Mouse (Mus musculus) embryonic facial prominence, embryonic 12.5 days (tissue): ENCODE results near the gene Megf9. TPM values are rescaled to one million over a fixed set of nuclear protein-coding genes. Genes with fewer than 3 reads are reported as not detected.

Source experiments
- ATAC-seq: fragments of 200-750 bp; cut with Nextera tagmentation; 2 replicates; pipeline ENCODE4 v1.8.0; 2017; ENCODE audit not compliant: insufficient number of reproducible peaks, insufficient read depth, low FRiP score, low TSS enrichment
- H3K27ac ChIP-seq: fragments of 300-500 bp; sonication (generic); 2 replicates; pipeline ENCODE4 v1.5.1; 2016; ENCODE audit warnings: mild to moderate bottlenecking
- H3K27me3 ChIP-seq: fragments of 300-500 bp; sonication (generic); 2 replicates; pipeline ENCODE4 v1.6.1; 2016; ENCODE audit warnings: mild to moderate bottlenecking, moderate library complexity
- H3K36me3 ChIP-seq: fragments of 300-500 bp; sonication (generic); 2 replicates; pipeline ENCODE4 v1.6.1; 2016; ENCODE audit warnings: mild to moderate bottlenecking
- H3K4me1 ChIP-seq: fragments of 300-500 bp; sonication (generic); 2 replicates; pipeline ENCODE4 v1.6.1; 2016
- H3K4me2 ChIP-seq: fragments of 300-500 bp; sonication (generic); replicated peaks from 2 replicates; pipeline ENCODE4 v1.6.1; 2016; ENCODE audit warnings: mild to moderate bottlenecking, moderate library complexity
- H3K4me3 ChIP-seq: fragments of 300-500 bp; sonication (generic); 2 replicates; pipeline ENCODE4 v1.5.1; 2016; ENCODE audit warnings: mild to moderate bottlenecking
- H3K9ac ChIP-seq: fragments of 300-500 bp; sonication (generic); 2 replicates; pipeline ENCODE4 v1.6.1; 2016; ENCODE audit warnings: mild to moderate bottlenecking, moderate library complexity
- H3K9me3 ChIP-seq: fragments of 300-500 bp; sonication (generic); 2 replicates; pipeline ENCODE4 v1.6.1; 2016; ENCODE audit warnings: mild to moderate bottlenecking, moderate library complexity
- WGBS: fragments of 180-500 bp; shearing (Covaris S2); methylation state at CpG from one replicate; pipeline ENCODE4 v1.1.7; 2016; 5-methylcytosine and 5-hydroxymethylcytosine counted together
- polyA plus RNA-seq: library from polyadenylated mRNA; unstranded; fragments of >200 nt; fragmentation: Nextera tagmentation; extraction: Ambion mirVana; gene quantifications from 2 replicates; pipeline ENCODE4 v1.2.1, GENCODE M21; 2016

Megf9 gene
- 17.1 and 18.8 TPM in 2 replicates for polyA plus RNA-seq

DNA sequence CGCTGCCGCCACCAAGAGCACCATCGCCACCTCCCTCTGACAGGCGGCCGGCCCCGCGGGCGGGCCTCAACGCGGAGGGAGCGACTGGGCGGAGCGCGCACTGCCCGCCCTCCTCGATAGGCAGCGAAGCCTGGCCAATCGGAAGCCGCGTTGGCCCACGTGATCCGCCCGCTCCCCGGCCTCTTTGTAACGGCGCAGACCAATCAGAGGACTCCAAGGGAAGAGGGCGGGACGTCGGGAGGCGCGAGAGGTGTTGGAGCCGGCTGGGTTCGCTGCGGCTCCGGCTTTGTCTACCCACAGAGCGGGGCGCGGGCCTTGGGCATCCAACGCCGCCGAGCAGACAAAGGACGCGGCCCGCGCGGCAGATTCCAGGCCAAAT, at the start of gene Megf9:
Megf9 (minus strand) TSS at position 105 of the 379 bp plus-strand sequence.
- H3K4me1 ChIP-seq, result peaks cover 26% of the 10 kb centered on the region
- peak within 1 kb of the TSS; percentile 85 for H3K4me2 ChIP-seq
- peak; percentile 98 for ATAC-seq
- H3K27me3 ChIP-seq, result no peaks in the 10 kb centered on the region
- H3K36me3 ChIP-seq, result no peaks in the 10 kb centered on the region
- H3K9ac ChIP-seq, result peak within 1 kb of the TSS; percentile 89
- under 1% methylated on average over 46 of the region's 46 CpGs for WGBS
- no peaks in the 10 kb centered on the region for H3K9me3 ChIP-seq
- peak within 1 kb of the TSS; percentile 83 for H3K4me3 ChIP-seq
- peak within 1 kb of the TSS; percentile 96 for H3K27ac ChIP-seq

DNA sequence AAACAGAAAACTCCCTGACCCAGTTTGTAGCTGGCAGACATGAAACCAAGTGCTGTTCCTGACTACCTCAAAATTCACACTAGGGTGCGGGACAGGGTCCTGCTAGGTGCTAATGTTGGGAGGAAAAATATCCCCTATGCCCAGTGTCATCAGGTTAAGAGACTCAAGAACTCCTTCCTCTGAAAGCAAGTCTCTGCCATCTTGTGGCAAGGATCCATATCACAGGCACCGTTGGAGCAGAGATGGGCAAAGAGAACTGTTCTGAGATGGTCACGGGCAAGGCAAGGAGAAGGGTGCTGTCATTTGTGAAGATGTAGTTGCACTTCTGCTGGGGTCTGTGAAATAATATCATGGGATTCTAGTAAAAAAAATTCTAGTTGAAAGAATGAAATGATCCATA, 44.9 kb upstream of the Megf9 start:
- no peaks in the 10 kb centered on the region for H3K27me3 ChIP-seq
- WGBS, result 54% methylated on average over 3 of the region's 3 CpGs
- ATAC-seq, result no peak
- H3K36me3 ChIP-seq, result no peaks in the 10 kb centered on the region
- H3K9ac ChIP-seq, result no peak overlapping the region
- no peak overlapping the region for H3K4me3 ChIP-seq
- H3K4me1 ChIP-seq, result no peaks in the 10 kb centered on the region
- no peaks in the 10 kb centered on the region for H3K9me3 ChIP-seq
- H3K27ac ChIP-seq, result no peak overlapping the region
- H3K4me2 ChIP-seq, result no peak overlapping the region

DNA sequence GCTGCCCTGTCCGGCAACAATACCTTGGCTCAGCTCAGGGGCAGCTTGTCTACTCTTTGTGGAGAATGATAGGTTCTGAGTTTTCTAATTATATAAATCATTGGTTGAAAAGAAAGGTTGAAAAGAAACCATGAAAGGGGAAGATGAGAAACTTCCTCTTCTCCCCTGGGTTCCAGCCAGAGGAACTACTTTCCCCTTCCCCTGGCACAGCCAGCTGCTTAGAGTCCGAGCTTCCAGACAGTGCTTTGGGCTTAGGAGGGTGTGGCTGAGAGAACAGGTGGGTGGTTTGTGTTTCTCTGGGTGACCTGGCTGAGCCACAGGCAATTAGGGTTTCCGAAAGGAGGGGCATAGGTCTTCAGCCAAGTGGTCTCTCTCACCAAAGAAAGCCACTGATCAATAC, 43.5 kb upstream of the Megf9 start:
- no peaks in the 10 kb centered on the region for H3K36me3 ChIP-seq
- H3K9me3 ChIP-seq, result no peaks in the 10 kb centered on the region
- H3K4me1 ChIP-seq, result no peaks in the 10 kb centered on the region
- 75% methylated on average over 3 of the region's 3 CpGs for WGBS
- H3K9ac ChIP-seq, result no peak overlapping the region
- no peak overlapping the region for H3K27ac ChIP-seq
- ATAC-seq, result no peak
- H3K4me2 ChIP-seq, result no peak overlapping the region
- no peaks in the 10 kb centered on the region for H3K27me3 ChIP-seq
- H3K4me3 ChIP-seq, result no peak overlapping the region

DNA sequence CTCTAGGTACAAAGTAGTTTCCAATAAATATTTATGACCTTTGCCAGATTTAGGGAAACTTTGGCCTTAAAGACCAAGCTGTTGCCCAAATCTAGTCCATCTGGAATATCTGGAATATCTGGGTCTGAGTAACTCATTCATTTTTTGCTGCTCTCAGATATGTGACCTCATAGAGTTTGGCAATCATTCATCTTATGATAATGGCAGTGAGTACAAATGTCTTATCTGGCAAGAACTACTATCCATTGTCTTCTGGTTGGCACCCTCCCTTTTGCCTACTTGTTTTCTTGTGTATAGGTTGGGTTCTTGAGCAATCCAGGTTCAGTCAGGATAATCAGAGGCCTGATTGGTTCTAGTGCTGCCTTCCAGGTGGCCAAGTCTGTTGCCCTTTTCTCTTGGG, 41.3 kb upstream of the Megf9 start:
- Histone ChIP-seq H3K36me3 (no peaks in the 10 kb centered on the region), H3K9me3 (no peaks in the 10 kb centered on the region), H3K4me3 (no peak overlapping the region), H3K27me3 (no peaks in the 10 kb centered on the region), H3K27ac (no peak overlapping the region), H3K4me1 (no peaks in the 10 kb centered on the region), H3K4me2 (no peak overlapping the region), H3K9ac (no peak overlapping the region)
- ATAC-seq, result no peak

DNA sequence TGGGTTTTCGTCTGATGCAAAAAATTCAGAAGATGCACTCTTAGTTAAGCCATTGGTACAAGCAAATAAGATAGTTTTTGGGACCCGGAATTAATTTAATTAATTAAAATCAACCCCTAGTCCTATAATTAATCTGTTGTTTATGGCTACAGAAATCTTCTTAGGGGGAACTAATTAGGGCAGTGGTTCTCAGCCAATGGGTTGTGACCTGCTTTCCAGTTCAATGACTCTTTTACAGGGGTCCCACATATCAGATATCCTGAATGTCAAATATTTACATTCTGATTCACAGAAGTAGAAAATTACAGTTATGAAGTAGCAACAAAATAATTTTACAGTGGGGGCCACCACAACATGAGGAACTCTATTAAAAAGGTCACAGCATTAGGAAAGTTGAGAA, 39.1 kb upstream of the Megf9 start:
- Histone ChIP-seq H3K27me3 (no peaks in the 10 kb centered on the region), H3K36me3 (no peaks in the 10 kb centered on the region), H3K4me2 (no peak overlapping the region), H3K9ac (no peak overlapping the region), H3K4me1 (no peaks in the 10 kb centered on the region), H3K4me3 (no peak overlapping the region), H3K27ac (no peak overlapping the region), H3K9me3 (no peaks in the 10 kb centered on the region)
- ATAC-seq, result no peak
- 86% methylated on average over 2 of the region's 2 CpGs for WGBS

DNA sequence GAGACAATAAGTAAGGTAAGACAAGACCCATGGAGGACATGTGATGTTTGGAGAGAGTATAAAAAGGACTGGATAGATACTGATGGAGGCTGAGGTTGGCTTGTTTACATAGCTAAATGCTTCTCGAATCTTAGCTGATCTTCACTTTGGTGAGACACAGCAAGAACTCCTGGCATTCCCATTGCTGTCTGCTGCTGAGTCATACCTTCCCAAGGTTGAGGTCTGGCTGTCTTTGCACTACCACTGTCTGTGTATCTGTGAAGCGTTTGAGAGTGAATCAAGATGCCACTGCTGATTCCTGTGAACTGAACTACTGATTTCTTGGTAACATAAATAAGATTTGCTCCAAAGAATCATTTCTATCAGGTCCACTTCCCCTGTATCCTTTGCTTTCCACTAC, 19.1 kb upstream of the Megf9 start:
- Histone ChIP-seq H3K4me1 (no peaks in the 10 kb centered on the region), H3K4me2 (no peak overlapping the region), H3K9ac (no peak overlapping the region), H3K4me3 (no peak overlapping the region), H3K36me3 (no peaks in the 10 kb centered on the region), H3K27me3 (no peaks in the 10 kb centered on the region), H3K27ac (no peak overlapping the region), H3K9me3 (no peaks in the 10 kb centered on the region)
- ATAC-seq, result no peak
- WGBS, result 66% methylated on average over 2 of the region's 2 CpGs

DNA sequence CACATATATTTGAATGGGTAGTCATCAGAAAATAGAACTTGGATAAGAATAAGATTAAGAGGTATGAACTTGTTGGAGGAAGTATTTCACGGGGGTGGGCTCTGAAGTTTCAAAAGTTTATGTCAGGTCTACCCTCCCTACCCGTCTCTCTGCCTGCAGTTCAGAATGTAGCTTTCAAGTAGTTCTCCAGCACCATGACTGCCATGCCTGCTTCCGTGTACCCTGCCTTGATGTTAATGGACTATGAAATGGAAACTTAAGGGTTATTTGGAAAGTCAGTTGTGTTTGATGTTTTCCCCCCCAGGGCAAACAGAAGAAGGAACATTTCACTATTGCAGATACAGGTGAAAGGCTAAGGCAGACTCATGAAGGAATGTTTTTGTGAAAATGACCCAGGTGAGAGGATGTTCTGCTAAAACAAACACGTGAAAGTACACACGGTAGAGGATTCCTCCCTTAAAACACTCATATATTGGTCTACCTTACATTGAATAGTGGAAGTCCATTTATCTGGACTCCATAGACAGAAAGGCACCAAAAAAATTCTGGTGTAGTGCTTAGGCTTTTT, 18.5 kb upstream of the Megf9 start:
- Histone ChIP-seq H3K9me3 (no peaks in the 10 kb centered on the region), H3K27me3 (no peaks in the 10 kb centered on the region)

DNA sequence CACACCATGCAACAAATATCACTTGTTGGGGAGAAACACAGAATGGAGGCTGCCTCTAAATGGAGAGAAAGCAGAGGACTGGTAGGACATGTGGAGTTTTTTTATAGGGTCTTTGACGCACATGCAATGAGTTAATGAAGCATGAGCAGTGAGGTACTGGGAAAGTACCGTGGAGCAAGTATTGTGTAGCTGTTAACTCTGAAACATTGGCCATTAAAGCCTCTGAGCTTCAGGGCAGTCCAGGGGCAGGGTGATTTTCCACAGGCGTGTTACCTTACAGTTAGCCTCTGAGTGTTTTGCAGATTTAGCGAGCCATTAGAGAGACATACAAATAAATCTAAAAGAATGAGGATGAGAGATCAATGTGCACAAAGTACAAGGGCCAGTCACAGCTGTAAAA, 17.3 kb upstream of the Megf9 start:
- Histone ChIP-seq H3K4me3 (no peak overlapping the region), H3K9ac (no peak overlapping the region), H3K4me2 (no peak overlapping the region), H3K27ac (no peak overlapping the region), H3K9me3 (no peaks in the 10 kb centered on the region), H3K36me3 (no peaks in the 10 kb centered on the region), H3K4me1 (no peaks in the 10 kb centered on the region), H3K27me3 (no peaks in the 10 kb centered on the region)
- 87% methylated on average over 4 of the region's 4 CpGs for WGBS
- ATAC-seq, result no peak

More for the DNA sequence above, 18.5 kb upstream of the Megf9 start:
- no peaks in the 10 kb centered on the region for H3K4me1 ChIP-seq
- H3K27ac ChIP-seq, result no peak overlapping the region
- H3K9ac ChIP-seq, result no peak overlapping the region
- H3K4me3 ChIP-seq, result no peak overlapping the region
- WGBS, result 68% methylated on average over 5 of the region's 5 CpGs
- H3K4me2 ChIP-seq, result no peak overlapping the region
- H3K36me3 ChIP-seq, result no peaks in the 10 kb centered on the region
- no peak for ATAC-seq

DNA sequence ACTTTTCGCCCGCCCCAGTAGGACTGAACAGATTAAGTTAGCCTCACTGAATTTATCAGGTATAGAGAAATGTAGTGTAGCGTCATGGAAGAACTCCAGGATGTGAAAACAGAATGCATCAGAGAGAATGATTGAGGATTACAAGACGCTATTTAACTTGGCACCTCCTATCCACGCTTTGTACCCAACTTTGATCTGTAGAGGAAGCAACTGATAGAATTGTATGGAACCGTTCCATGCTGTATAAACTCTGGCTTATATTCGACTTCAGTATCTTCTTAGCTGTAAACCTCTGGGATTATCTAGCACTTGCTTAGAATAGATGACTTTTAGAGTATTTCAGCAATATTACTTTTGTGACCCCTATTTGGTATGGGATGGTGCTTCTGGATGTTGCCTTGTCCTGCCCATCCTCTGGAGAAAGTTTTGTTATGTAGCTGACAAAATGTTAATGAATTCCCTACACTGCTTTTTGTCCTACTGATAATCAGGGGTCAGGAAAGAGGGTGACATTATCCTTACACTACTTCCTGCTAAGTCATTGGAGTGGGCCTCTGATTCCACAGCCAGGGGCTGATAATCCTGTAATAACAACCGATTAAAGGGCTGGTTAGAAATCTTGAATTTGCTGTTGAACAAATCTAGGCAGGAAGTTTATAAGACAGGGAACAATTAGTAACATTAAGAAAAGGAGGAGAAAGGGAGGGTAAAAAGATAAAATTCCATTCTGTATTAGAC, 12.8 kb upstream of the Megf9 start:
- no peak overlapping the region for H3K27ac ChIP-seq
- H3K4me2 ChIP-seq, result no peak overlapping the region
- H3K9me3 ChIP-seq, result no peaks in the 10 kb centered on the region
- ATAC-seq, result no peak
- 91% methylated on average over 8 of the region's 8 CpGs for WGBS
- H3K36me3 ChIP-seq, result no peaks in the 10 kb centered on the region
- 0 out of 2 replicates have a peak, but pooled peaks cover 2% of the 10 kb centered on the region for H3K4me1 ChIP-seq
- H3K4me3 ChIP-seq, result no peak overlapping the region
- H3K9ac ChIP-seq, result no peak overlapping the region
- H3K27me3 ChIP-seq, result no peaks in the 10 kb centered on the region

DNA sequence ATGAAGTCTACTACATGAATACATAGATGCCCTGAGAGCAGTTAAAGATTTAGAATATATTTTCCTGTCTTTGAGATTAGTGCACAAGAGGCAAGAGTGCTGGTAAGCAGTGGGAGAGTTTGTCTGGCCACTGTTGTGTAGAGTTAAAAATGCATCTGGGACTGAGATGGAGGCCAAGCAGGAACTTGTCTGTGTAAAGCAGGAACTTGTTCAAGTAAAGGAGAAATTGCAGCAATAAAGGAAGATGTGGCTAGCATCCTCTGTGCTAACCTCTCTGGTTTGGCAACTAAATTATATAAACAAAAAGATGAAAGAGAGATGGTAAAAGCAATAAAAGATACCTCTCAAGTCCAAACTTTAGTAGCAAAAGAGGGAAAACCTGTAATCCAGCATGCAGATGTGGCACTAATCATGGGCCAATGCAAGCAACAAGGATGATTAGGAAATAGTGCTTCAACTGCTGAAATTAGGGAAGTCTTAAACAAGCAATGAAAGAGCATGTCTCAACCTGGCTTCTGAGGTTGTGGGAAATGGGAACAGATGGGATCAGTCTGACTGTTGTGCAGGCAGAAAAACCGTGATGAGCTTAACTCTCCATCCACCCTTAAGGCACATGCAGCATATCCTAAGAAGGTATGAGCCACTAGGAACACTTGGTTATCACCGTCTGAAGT, 11.2 kb upstream of the Megf9 start:
- H3K4me3 ChIP-seq, result no peak overlapping the region
- H3K4me1 ChIP-seq, result 0 out of 2 replicates have a peak, but pooled peaks cover 2% of the 10 kb centered on the region
- H3K27ac ChIP-seq, result no peak overlapping the region
- H3K27me3 ChIP-seq, result no peaks in the 10 kb centered on the region
- H3K9ac ChIP-seq, result no peak overlapping the region
- WGBS, result 58% methylated on average over 2 of the region's 2 CpGs
- H3K9me3 ChIP-seq, result no peaks in the 10 kb centered on the region
- ATAC-seq, result no peak
- no peak overlapping the region for H3K4me2 ChIP-seq
- H3K36me3 ChIP-seq, result no peaks in the 10 kb centered on the region

DNA sequence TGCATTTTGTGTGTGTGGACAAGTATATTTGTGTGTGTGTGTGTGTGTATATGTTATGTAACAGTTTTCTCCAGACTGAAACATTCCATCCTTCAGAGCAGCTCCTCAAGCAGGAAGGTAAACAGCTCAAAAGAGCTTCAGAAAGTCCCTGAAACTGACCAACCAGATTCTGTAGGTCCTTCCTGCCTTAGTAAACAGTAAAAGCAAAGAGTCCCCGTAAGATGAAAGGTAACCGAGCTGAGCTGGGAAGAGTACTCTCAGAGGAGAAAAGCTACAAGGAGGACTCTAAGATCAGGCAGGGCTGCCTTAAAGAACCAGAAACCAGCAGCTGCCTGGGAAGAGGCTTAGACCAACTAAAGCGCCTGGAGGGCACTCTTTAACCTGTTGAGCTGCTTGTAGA, 9.6 kb upstream of the Megf9 start:
- H3K27ac ChIP-seq, result no peak overlapping the region
- no peaks in the 10 kb centered on the region for H3K9me3 ChIP-seq
- no peaks in the 10 kb centered on the region for H3K27me3 ChIP-seq
- no peak overlapping the region for H3K4me3 ChIP-seq
- ATAC-seq, result no peak
- H3K4me1 ChIP-seq, result 0 out of 2 replicates have a peak, but pooled peaks cover 2% of the 10 kb centered on the region
- no peak overlapping the region for H3K9ac ChIP-seq
- H3K4me2 ChIP-seq, result no peak overlapping the region
- H3K36me3 ChIP-seq, result no peaks in the 10 kb centered on the region
- WGBS, result 55% methylated on average over 3 of the region's 3 CpGs

DNA sequence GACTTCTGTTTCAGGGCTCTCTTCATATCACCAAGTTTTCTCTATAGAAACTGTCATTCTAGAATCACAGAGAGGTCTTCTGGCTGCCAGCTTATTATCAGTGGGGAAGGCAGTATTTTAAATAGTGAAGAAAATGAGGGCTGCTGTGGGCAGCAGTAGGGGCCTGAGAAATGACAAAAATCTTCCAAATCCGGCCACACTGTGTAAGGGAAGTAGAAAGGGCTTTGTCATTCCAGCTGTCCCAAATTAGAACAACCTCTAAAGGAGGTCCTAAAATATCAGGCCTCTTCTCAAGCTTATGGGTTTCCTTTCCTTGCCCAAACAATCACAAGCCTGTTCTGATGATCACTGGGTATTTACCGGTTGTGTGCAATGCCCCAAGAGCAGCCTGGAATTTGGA, 7.6 kb upstream of the Megf9 start:
- 0 out of 2 replicates have a peak, but pooled peaks cover 2% of the 10 kb centered on the region for H3K4me1 ChIP-seq

More for the DNA sequence above, 7.6 kb upstream of the Megf9 start:
- no peak for ATAC-seq
- Histone ChIP-seq H3K36me3 (no peaks in the 10 kb centered on the region), H3K9ac (no peak overlapping the region), H3K4me2 (no peak overlapping the region), H3K9me3 (no peaks in the 10 kb centered on the region), H3K27me3 (no peaks in the 10 kb centered on the region), H3K27ac (no peak overlapping the region), H3K4me3 (no peak overlapping the region)
- 25% methylated on average over 2 of the region's 2 CpGs for WGBS
